ENCODE assay signal across 28 mouse cellular contexts in genomic region chr10:129473256-129473655, GRCm38 (mm10). TPM values are rescaled to one million over a fixed set of nuclear protein-coding genes. Genes with fewer than 3 reads are reported as not detected.
DNase-seq lines count a peak whose midpoint lies in the region; ATAC-seq and TF ChIP-seq lines count a peak whose summit lies in the region.
"Had no signal": no experiment of that assay in that cellular context is flagged by ENCODE, and none has a peak within 500 bp of the region (broad histone marks: within the 10 kb centered on the region; RNA-seq: fewer than 3 reads in every experiment).

No protein-coding gene starts in this region.

- peak; percentile 84 for ATAC-seq in midbrain, embryonic 12.5 days (ENCODE audit: low FRiP score, low read depth)
- ATAC-seq in midbrain, postnatal 0 days (ENCODE audit: low FRiP score) = no peak
- no peak for ATAC-seq in midbrain, embryonic 14.5 days (ENCODE audit: low FRiP score, low TSS enrichment)
- ATAC-seq in midbrain, embryonic 15.5 days (replicated peaks) = no peak
- no peak for ATAC-seq in erythroblast, adult 5-6 weeks (replicated peaks; ENCODE audit: low FRiP score, poor library complexity, severe bottlenecking)
- ATAC-seq: forebrain, embryonic 14.5 days; forebrain, embryonic 16.5 days had no signal

- no peak overlapping the region for H3K27ac ChIP-seq in midbrain, embryonic 12.5 days (replicated peaks)
- no peak overlapping the region for H3K27ac ChIP-seq in midbrain, postnatal 0 days (ENCODE audit: low read depth, low read length)
- H3K27ac ChIP-seq in midbrain, embryonic 14.5 days (replicated peaks; ENCODE audit: low read depth, low read length) = no peak overlapping the region
- H3K27ac ChIP-seq in midbrain, embryonic 15.5 days = no peak overlapping the region
- H3K27ac ChIP-seq: embryonic facial prominence, embryonic 13.5 days; embryonic facial prominence, embryonic 15.5 days; forebrain, embryonic 10.5 days; forebrain, embryonic 12.5 days had no signal

- no peak for DNase-seq in midbrain, postnatal 0 days (ENCODE audit: low spot score)
- DNase-seq in midbrain, embryonic 14.5 days = peak; percentile 6
- DNase-seq in brain, embryonic 14.5 days (ENCODE audit: low read depth) = peak; percentile 1
- DNase-seq: adrenal gland, adult 2 months; adrenal gland, postnatal 10 days; adrenal gland, postnatal 25 days; cerebellum, adult 11 months; cerebellum, adult 18-20 months; cerebellum, adult 8-10 months; cerebellum, adult 9-11 months; cerebellum, postnatal 14 days; cerebellum, postnatal 36 days; embryo, embryonic 11 days had no signal

- H3K4me3 ChIP-seq in midbrain, embryonic 12.5 days = no peak overlapping the region
- no peak overlapping the region for H3K4me3 ChIP-seq in midbrain, postnatal 0 days (ENCODE audit: low read depth, low read length)
- H3K4me3 ChIP-seq in midbrain, embryonic 14.5 days (replicated peaks; ENCODE audit: low read depth, low read length) = no peak overlapping the region
- no peak overlapping the region for H3K4me3 ChIP-seq in midbrain, embryonic 15.5 days
- H3K4me3 ChIP-seq: embryonic facial prominence, embryonic 13.5 days; embryonic facial prominence, embryonic 15.5 days; forebrain, embryonic 10.5 days; forebrain, embryonic 12.5 days had no signal

- no peak for TF ChIP-seq CTCF in midbrain, postnatal 0 days (IDR thresholded peaks at IDR 0.05)
- TF ChIP-seq CTCF in brain, embryonic 14.5 days (IDR thresholded peaks at IDR 0.05; ENCODE audit: borderline replicate concordance, extremely low read depth, insufficient read depth, insufficient read length) = no peak

- no peaks in the 10 kb centered on the region for H3K27me3 ChIP-seq in midbrain, embryonic 12.5 days
- no peaks in the 10 kb centered on the region for H3K27me3 ChIP-seq in midbrain, postnatal 0 days (ENCODE audit: insufficient read depth, low read length)
- H3K27me3 ChIP-seq in midbrain, embryonic 14.5 days (ENCODE audit: control insufficient read depth, insufficient read depth, low read length) = no peaks in the 10 kb centered on the region
- no peaks in the 10 kb centered on the region for H3K27me3 ChIP-seq in midbrain, embryonic 15.5 days (replicated peaks)
- H3K27me3 ChIP-seq: embryonic facial prominence, embryonic 13.5 days; embryonic facial prominence, embryonic 15.5 days; forebrain, embryonic 12.5 days had no signal

- no peak overlapping the region for H3K9ac ChIP-seq in midbrain, embryonic 12.5 days (replicated peaks)
- H3K9ac ChIP-seq in midbrain, postnatal 0 days (replicated peaks; ENCODE audit: low read length, poor library complexity, severe bottlenecking) = no peak overlapping the region
- no peak overlapping the region for H3K9ac ChIP-seq in midbrain, embryonic 14.5 days (replicated peaks; ENCODE audit: low read length)
- no peak overlapping the region for H3K9ac ChIP-seq in midbrain, embryonic 15.5 days
- H3K9ac ChIP-seq: embryonic facial prominence, embryonic 13.5 days; embryonic facial prominence, embryonic 15.5 days; forebrain, embryonic 12.5 days had no signal

- no peaks in the 10 kb centered on the region for H3K36me3 ChIP-seq in midbrain, embryonic 12.5 days
- H3K36me3 ChIP-seq in midbrain, postnatal 0 days (ENCODE audit: insufficient read depth, low read length) = no peaks in the 10 kb centered on the region
- H3K36me3 ChIP-seq in midbrain, embryonic 14.5 days (ENCODE audit: control insufficient read depth, insufficient read depth, low read length) = no peaks in the 10 kb centered on the region
- no peaks in the 10 kb centered on the region for H3K36me3 ChIP-seq in midbrain, embryonic 15.5 days (replicated peaks)
- H3K36me3 ChIP-seq: embryonic facial prominence, embryonic 13.5 days; embryonic facial prominence, embryonic 15.5 days; forebrain, embryonic 10.5 days; forebrain, embryonic 12.5 days had no signal

- no peaks in the 10 kb centered on the region for H3K4me1 ChIP-seq in midbrain, embryonic 12.5 days
- H3K4me1 ChIP-seq in midbrain, postnatal 0 days (ENCODE audit: insufficient read depth, low read length) = no peaks in the 10 kb centered on the region
- H3K4me1 ChIP-seq in midbrain, embryonic 14.5 days (ENCODE audit: control insufficient read depth, insufficient read depth, low read length) = no peaks in the 10 kb centered on the region
- H3K4me1 ChIP-seq in midbrain, embryonic 15.5 days = no peaks in the 10 kb centered on the region
- H3K4me1 ChIP-seq: embryonic facial prominence, embryonic 13.5 days; embryonic facial prominence, embryonic 15.5 days; forebrain, embryonic 10.5 days; forebrain, embryonic 12.5 days had no signal

- TF ChIP-seq POLR2A in brain, embryonic 14.5 days (IDR thresholded peaks at IDR 0.05; ENCODE audit: borderline replicate concordance, extremely low read depth, insufficient read depth, insufficient read length, poor library complexity, severe bottlenecking) = no peak

- 36% methylated on average over 2 of the region's 2 CpGs for WGBS in midbrain, embryonic 12.5 days
- 32% methylated on average over 2 of the region's 2 CpGs for WGBS in midbrain, postnatal 0 days
- 23% methylated on average over 2 of the region's 2 CpGs for WGBS in midbrain, embryonic 14.5 days
- WGBS in midbrain, embryonic 15.5 days = 34% methylated on average over 2 of the region's 2 CpGs

- no peaks in the 10 kb centered on the region for H3K9me3 ChIP-seq in midbrain, embryonic 12.5 days
- no peaks in the 10 kb centered on the region for H3K9me3 ChIP-seq in midbrain, postnatal 0 days (ENCODE audit: low read length)
- H3K9me3 ChIP-seq in midbrain, embryonic 14.5 days (ENCODE audit: control insufficient read depth, low read length) = no peaks in the 10 kb centered on the region
- no peaks in the 10 kb centered on the region for H3K9me3 ChIP-seq in midbrain, embryonic 15.5 days
- H3K9me3 ChIP-seq: embryonic facial prominence, embryonic 13.5 days; embryonic facial prominence, embryonic 15.5 days; forebrain, embryonic 10.5 days; forebrain, embryonic 12.5 days had no signal

- H3K4me2 ChIP-seq in midbrain, embryonic 12.5 days (replicated peaks) = no peak overlapping the region
- H3K4me2 ChIP-seq in midbrain, postnatal 0 days (ENCODE audit: low read depth, low read length, poor library complexity, severe bottlenecking) = no peak overlapping the region
- H3K4me2 ChIP-seq in midbrain, embryonic 14.5 days (ENCODE audit: low read length) = no peak overlapping the region
- no peak overlapping the region for H3K4me2 ChIP-seq in midbrain, embryonic 15.5 days
- H3K4me2 ChIP-seq: embryonic facial prominence, embryonic 13.5 days; embryonic facial prominence, embryonic 15.5 days; forebrain, embryonic 12.5 days had no signal

RNA-seq across cellular contexts. Expression of gene Olfr788, which starts 2.5 kb away (rescaled TPM):
- polyA plus RNA-seq in midbrain, embryonic 12.5 days (2016; fragmentation: Nextera tagmentation; extraction: Ambion mirVana) = not detected in 2 replicates
- not detected in 2 replicates for total RNA-seq in midbrain, postnatal 0 days (2014; rRNA removed)
- not detected in 2 replicates for polyA plus RNA-seq in midbrain, postnatal 0 days (2015; fragmentation: Nextera tagmentation; extraction: Ambion mirVana)
- polyA plus RNA-seq in midbrain, embryonic 14.5 days (2014; fragmentation: Nextera tagmentation; extraction: Ambion mirVana) = not detected in 2 replicates
- not detected in 2 replicates for polyA plus RNA-seq in midbrain, embryonic 15.5 days (2015; fragmentation: Nextera tagmentation; extraction: Ambion mirVana)
- polyA plus RNA-seq in brain, embryonic 14.5 days (2012; rRNA removed) = not detected in 2 replicates
- not detected in 2 replicates for total RNA-seq in erythroblast, adult 5-6 weeks (2015; ENCODE audit: low replicate concordance)
- total RNA-seq in erythroblast, adult 5-6 weeks (2017; ENCODE audit: low replicate concordance) = not detected in 2 replicates
- total RNA-seq: adrenal gland, adult 2 months; adrenal gland, postnatal 10 days; adrenal gland, postnatal 25 days; adrenal gland, postnatal 4 days; common myeloid progenitor, adult 5-6 weeks; ES-E14; MEL had no signal
- polyA plus RNA-seq: adrenal gland, adult 2 months; C2C12; embryonic facial prominence, embryonic 11.5 days; embryonic facial prominence, embryonic 13.5 days; embryonic facial prominence, embryonic 15.5 days; forebrain, embryonic 10.5 days; forebrain, embryonic 12.5 days; forebrain, embryonic 14.5 days; forebrain, embryonic 16.5 days had no signal

RNA-seq across cellular contexts. Expression of gene Olfr789, which starts 11.3 kb away (rescaled TPM):
- polyA plus RNA-seq in midbrain, embryonic 12.5 days (2016; fragmentation: Nextera tagmentation; extraction: Ambion mirVana) = not detected in 2 replicates
- not detected in 2 replicates for total RNA-seq in midbrain, postnatal 0 days (2014; rRNA removed)
- not detected in 2 replicates for polyA plus RNA-seq in midbrain, postnatal 0 days (2015; fragmentation: Nextera tagmentation; extraction: Ambion mirVana)
- polyA plus RNA-seq in midbrain, embryonic 14.5 days (2014; fragmentation: Nextera tagmentation; extraction: Ambion mirVana) = not detected in 2 replicates
- not detected in 2 replicates for polyA plus RNA-seq in midbrain, embryonic 15.5 days (2015; fragmentation: Nextera tagmentation; extraction: Ambion mirVana)
- not detected in 2 replicates for polyA plus RNA-seq in brain, embryonic 14.5 days (2012; rRNA removed)
- total RNA-seq in erythroblast, adult 5-6 weeks (2015; ENCODE audit: low replicate concordance) = not detected in 2 replicates
- not detected in 2 replicates for total RNA-seq in erythroblast, adult 5-6 weeks (2017; ENCODE audit: low replicate concordance)
- total RNA-seq: adrenal gland, adult 2 months; adrenal gland, postnatal 10 days; adrenal gland, postnatal 25 days; adrenal gland, postnatal 4 days; common myeloid progenitor, adult 5-6 weeks; ES-E14; MEL had no signal
- polyA plus RNA-seq: adrenal gland, adult 2 months; C2C12; embryonic facial prominence, embryonic 11.5 days; embryonic facial prominence, embryonic 13.5 days; forebrain, embryonic 10.5 days; forebrain, embryonic 12.5 days; forebrain, embryonic 14.5 days; forebrain, embryonic 16.5 days had no signal

RNA-seq across cellular contexts. Expression of gene Olfr787, which starts 11.6 kb away (rescaled TPM):
- polyA plus RNA-seq in midbrain, embryonic 12.5 days (2016; fragmentation: Nextera tagmentation; extraction: Ambion mirVana) = not detected in 2 replicates
- total RNA-seq in midbrain, postnatal 0 days (2014; rRNA removed) = not detected in 2 replicates
- not detected in 2 replicates for polyA plus RNA-seq in midbrain, postnatal 0 days (2015; fragmentation: Nextera tagmentation; extraction: Ambion mirVana)
- not detected in 2 replicates for polyA plus RNA-seq in midbrain, embryonic 14.5 days (2014; fragmentation: Nextera tagmentation; extraction: Ambion mirVana)
- polyA plus RNA-seq in midbrain, embryonic 15.5 days (2015; fragmentation: Nextera tagmentation; extraction: Ambion mirVana) = not detected in 2 replicates
- not detected in 2 replicates for polyA plus RNA-seq in brain, embryonic 14.5 days (2012; rRNA removed)
- 0.77 TPM in 1 of 2 replicates, not detected in the other for total RNA-seq in erythroblast, adult 5-6 weeks (2015; ENCODE audit: low replicate concordance)
- not detected in 2 replicates for total RNA-seq in erythroblast, adult 5-6 weeks (2017; ENCODE audit: low replicate concordance)
- total RNA-seq: adrenal gland, adult 2 months; adrenal gland, postnatal 10 days; adrenal gland, postnatal 25 days; adrenal gland, postnatal 4 days; common myeloid progenitor, adult 5-6 weeks; MEL had no signal
- polyA plus RNA-seq: adrenal gland, adult 2 months; C2C12; embryonic facial prominence, embryonic 11.5 days; embryonic facial prominence, embryonic 13.5 days; embryonic facial prominence, embryonic 15.5 days; forebrain, embryonic 10.5 days; forebrain, embryonic 12.5 days; forebrain, embryonic 14.5 days; forebrain, embryonic 16.5 days had no signal

RNA-seq across cellular contexts. Expression of gene Olfr790, which starts 25.0 kb away (rescaled TPM):
- polyA plus RNA-seq in midbrain, embryonic 12.5 days (2016; fragmentation: Nextera tagmentation; extraction: Ambion mirVana) = not detected in 2 replicates
- not detected in 2 replicates for total RNA-seq in midbrain, postnatal 0 days (2014; rRNA removed)
- not detected in 2 replicates for polyA plus RNA-seq in midbrain, postnatal 0 days (2015; fragmentation: Nextera tagmentation; extraction: Ambion mirVana)
- polyA plus RNA-seq in midbrain, embryonic 14.5 days (2014; fragmentation: Nextera tagmentation; extraction: Ambion mirVana) = not detected in 2 replicates
- not detected in 2 replicates for polyA plus RNA-seq in midbrain, embryonic 15.5 days (2015; fragmentation: Nextera tagmentation; extraction: Ambion mirVana)
- not detected in 2 replicates for polyA plus RNA-seq in brain, embryonic 14.5 days (2012; rRNA removed)
- total RNA-seq in erythroblast, adult 5-6 weeks (2015; ENCODE audit: low replicate concordance) = not detected in 2 replicates
- total RNA-seq in erythroblast, adult 5-6 weeks (2017; ENCODE audit: low replicate concordance) = not detected in 2 replicates
- total RNA-seq: adrenal gland, adult 2 months; adrenal gland, postnatal 10 days; adrenal gland, postnatal 25 days; adrenal gland, postnatal 4 days; common myeloid progenitor, adult 5-6 weeks; ES-E14; MEL had no signal
- polyA plus RNA-seq: adrenal gland, adult 2 months; C2C12; embryonic facial prominence, embryonic 11.5 days; embryonic facial prominence, embryonic 13.5 days; embryonic facial prominence, embryonic 15.5 days; forebrain, embryonic 10.5 days; forebrain, embryonic 12.5 days; forebrain, embryonic 14.5 days; forebrain, embryonic 16.5 days had no signal

RNA-seq across cellular contexts. Expression of gene Olfr786, which starts 46.1 kb away (rescaled TPM):
- not detected in 2 replicates for polyA plus RNA-seq in midbrain, embryonic 12.5 days (2016; fragmentation: Nextera tagmentation; extraction: Ambion mirVana)
- not detected in 2 replicates for total RNA-seq in midbrain, postnatal 0 days (2014; rRNA removed)
- not detected in 2 replicates for polyA plus RNA-seq in midbrain, postnatal 0 days (2015; fragmentation: Nextera tagmentation; extraction: Ambion mirVana)
- polyA plus RNA-seq in midbrain, embryonic 14.5 days (2014; fragmentation: Nextera tagmentation; extraction: Ambion mirVana) = not detected in 2 replicates
- not detected in 2 replicates for polyA plus RNA-seq in midbrain, embryonic 15.5 days (2015; fragmentation: Nextera tagmentation; extraction: Ambion mirVana)
- not detected in 2 replicates for polyA plus RNA-seq in brain, embryonic 14.5 days (2012; rRNA removed)
- total RNA-seq in erythroblast, adult 5-6 weeks (2015; ENCODE audit: low replicate concordance) = not detected in 2 replicates
- total RNA-seq in erythroblast, adult 5-6 weeks (2017; ENCODE audit: low replicate concordance) = not detected in 2 replicates
- total RNA-seq: adrenal gland, adult 2 months; adrenal gland, postnatal 10 days; adrenal gland, postnatal 25 days; adrenal gland, postnatal 4 days; common myeloid progenitor, adult 5-6 weeks; ES-E14; MEL had no signal
- polyA plus RNA-seq: adrenal gland, adult 2 months; C2C12; embryonic facial prominence, embryonic 11.5 days; embryonic facial prominence, embryonic 13.5 days; forebrain, embryonic 10.5 days; forebrain, embryonic 12.5 days; forebrain, embryonic 14.5 days; forebrain, embryonic 16.5 days had no signal
